Mouse (Mus musculus) heart, embryonic 14.5 days (tissue): ENCODE measurements around the gene Atp5b. TPM values are rescaled to one million over a fixed set of nuclear protein-coding genes. Genes with fewer than 3 reads are reported as not detected.
"Not testable (repeated sequence)": the region's sequence is repeated elsewhere in the genome, so short reads cannot be mapped to it uniquely, and the experiment has no call there.

Experiments used
- ATAC-seq: fragments of 200-750 bp; cut with Nextera tagmentation; 2 replicates; pipeline ENCODE4 v1.8.0; 2017; ENCODE audit warnings: low read depth, moderate TSS enrichment; ENCODE audit not compliant: insufficient number of reproducible peaks, insufficient read depth, low FRiP score
- H3K27ac ChIP-seq, 2 experiments: fragments of 200-500 bp in 1 of 2; fragments of 300-500 bp in 1 of 2; sonication (generic) in 1 of 2; replicated peaks in 1 of 2; 2 replicates each; pipeline ENCODE4 v1.5.1; 2012 to 2014; ENCODE audit warnings: low read depth in 2 of 2, low read length in 2 of 2, control low read depth in 1 of 2, mild to moderate bottlenecking in 1 of 2, mixed read lengths in 1 of 2; ENCODE audit not compliant: control insufficient read depth in 1 of 2, insufficient read depth in 1 of 2
- H3K27me3 ChIP-seq: fragments of 300-500 bp; sonication (generic); 2 replicates; pipeline ENCODE4 v1.6.1; 2014; ENCODE audit warnings: mild to moderate bottlenecking, low read length, control low read depth; ENCODE audit not compliant: control insufficient read depth, insufficient read depth
- H3K36me3 ChIP-seq: fragments of 300-500 bp; sonication (generic); 2 replicates; pipeline ENCODE4 v1.6.1; 2014; ENCODE audit warnings: mild to moderate bottlenecking, control low read depth, low read length, mixed read lengths; ENCODE audit not compliant: control insufficient read depth, insufficient read depth
- H3K4me1 ChIP-seq, 2 experiments: fragments of 200-500 bp in 1 of 2; fragments of 300-500 bp in 1 of 2; sonication (generic) in 1 of 2; 2 replicates each; pipeline ENCODE4 v1.6.1; 2012 to 2014; ENCODE audit warnings: low read length in 2 of 2, control low read depth in 1 of 2, mixed read lengths in 1 of 2; ENCODE audit not compliant: control insufficient read depth in 2 of 2, insufficient read depth in 2 of 2
- H3K4me2 ChIP-seq: fragments of 300-500 bp; sonication (generic); 2 replicates; pipeline ENCODE4 v1.6.1; 2014; ENCODE audit warnings: mild to moderate bottlenecking, low read length
- H3K4me3 ChIP-seq, 2 experiments: fragments of 200-500 bp in 1 of 2; fragments of 300-500 bp in 1 of 2; sonication (generic) in 1 of 2; 2 replicates each; pipeline ENCODE4 v1.5.1; 2012 to 2014; ENCODE audit warnings: low read length in 2 of 2, mild to moderate bottlenecking in 2 of 2, control low read depth in 1 of 2, low read depth in 1 of 2, moderate library complexity in 1 of 2; ENCODE audit not compliant: control insufficient read depth in 1 of 2, insufficient read depth in 1 of 2
- H3K9ac ChIP-seq: fragments of 300-500 bp; sonication (generic); 2 replicates; pipeline ENCODE4 v1.6.1; 2014; ENCODE audit warnings: mild to moderate bottlenecking, low read length
- H3K9me3 ChIP-seq: fragments of 300-500 bp; sonication (generic); 2 replicates; pipeline ENCODE4 v1.6.1; 2016; ENCODE audit warnings: low read length, control low read depth; ENCODE audit not compliant: control insufficient read depth
- WGBS: fragments of 180-500 bp; shearing (Covaris S2); extraction: QIAGEN DNeasy Blood & Tissue Kit; methylation state at CpG from one replicate; pipeline ENCODE4 v1.1.7; 2014; 5-methylcytosine and 5-hydroxymethylcytosine counted together
- polyA plus RNA-seq: library from polyadenylated mRNA; unstranded; fragments of >200 nt; fragmentation: Nextera tagmentation; extraction: Ambion mirVana; gene quantifications from 2 replicates; pipeline ENCODE4 v1.2.1, GENCODE M21; 2014

The Atp5b gene
- polyA plus RNA-seq, 1 experiment from 2014 or later, result 6,412 TPM

GRCm38 (mm10) chr10:128069201-128069600 is 13.9 kb upstream of the Atp5b start:
- peaks cover 59% of the 10 kb centered on the region for H3K36me3 ChIP-seq
- H3K4me3 ChIP-seq, result no peak overlapping the region
- H3K9ac ChIP-seq, result no peak overlapping the region
- H3K27ac ChIP-seq, result no peak overlapping the region
- H3K27me3 ChIP-seq, result no peaks in the 10 kb centered on the region
- 74% methylated on average over 4 of the region's 4 CpGs for WGBS
- H3K4me2 ChIP-seq, result no peak overlapping the region
- no peak for ATAC-seq
- H3K4me1 ChIP-seq, result no peaks in the 10 kb centered on the region
- H3K9me3 ChIP-seq, result peaks cover 3% of the 10 kb centered on the region; the same call in 1 of the 2 replicates

DNA sequence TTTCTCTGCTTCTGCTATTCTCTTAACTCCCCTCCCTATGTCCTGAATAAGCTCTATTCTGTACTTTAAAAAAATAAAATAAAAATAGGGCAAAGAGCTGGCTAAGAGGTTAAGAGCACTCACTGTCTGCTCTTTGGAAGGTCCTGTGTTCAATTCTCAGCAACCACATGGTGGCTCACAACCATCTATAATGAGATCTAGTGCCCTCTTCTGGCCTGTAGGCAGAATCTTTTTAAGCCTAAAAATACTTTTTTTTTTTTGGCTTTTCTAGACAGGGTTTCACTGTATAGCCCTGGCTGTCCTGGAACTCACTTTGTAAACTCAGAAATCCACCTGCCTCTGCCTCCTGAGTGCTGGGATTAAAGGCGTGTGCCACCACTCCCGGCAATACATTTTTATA is 12.6 kb upstream of the Atp5b start:
- H3K27me3 ChIP-seq, H3K27ac ChIP-seq, H3K4me3 ChIP-seq, H3K4me1 ChIP-seq, H3K9me3 ChIP-seq, ATAC-seq, H3K4me2 ChIP-seq, H3K9ac ChIP-seq: not testable (repeated sequence)
- 94% methylated on average over 2 of the region's 2 CpGs for WGBS
- H3K36me3 ChIP-seq, result peaks cover 67% of the 10 kb centered on the region

DNA sequence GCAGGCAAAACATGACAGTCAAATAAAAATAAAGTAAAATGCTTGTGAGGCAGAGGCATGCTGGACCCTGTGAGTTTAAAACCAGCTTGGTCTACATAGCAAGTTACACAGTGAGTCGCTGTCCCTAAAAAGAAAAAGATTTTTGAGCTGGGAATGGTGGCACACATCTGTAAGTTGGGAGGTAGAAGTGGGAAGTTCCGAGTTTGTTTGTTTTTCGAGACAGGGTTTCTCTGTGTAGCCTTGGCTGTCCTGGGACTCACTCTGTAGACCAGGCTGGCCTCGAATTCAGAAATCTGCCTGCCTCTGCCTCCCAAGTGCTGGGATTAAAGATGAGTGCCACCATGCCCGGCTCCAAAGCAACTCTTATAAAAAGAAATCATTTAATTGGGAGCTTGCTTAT is 4.8 kb upstream of the Atp5b start:
- WGBS, result 78% methylated on average over 5 of the region's 5 CpGs
- H3K4me2 ChIP-seq, H3K27ac ChIP-seq, H3K9me3 ChIP-seq, H3K4me1 ChIP-seq, H3K4me3 ChIP-seq, H3K9ac ChIP-seq, ATAC-seq, H3K27me3 ChIP-seq: not testable (repeated sequence)
- peaks cover 43% of the 10 kb centered on the region for H3K36me3 ChIP-seq

DNA sequence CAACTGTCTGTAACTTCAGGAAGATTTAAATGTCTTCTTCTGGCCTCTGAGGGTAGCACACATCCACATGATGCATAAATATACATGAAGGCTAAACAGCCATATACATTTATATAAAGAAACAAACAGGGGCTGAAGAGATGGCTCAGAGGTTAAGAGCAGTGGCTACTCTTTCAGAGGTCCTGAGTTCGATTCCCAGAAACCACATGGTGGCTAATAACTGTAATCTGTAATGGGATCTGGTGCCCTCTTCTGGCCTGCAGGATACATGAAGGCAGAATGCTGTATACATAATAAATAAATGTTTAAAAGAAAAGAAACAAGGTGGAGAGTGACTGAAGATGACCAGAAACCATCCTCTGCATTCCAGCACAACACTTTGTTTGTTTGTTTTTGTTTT is 2.6 kb upstream of the Atp5b start:
- Histone ChIP-seq H3K9ac (no peak overlapping the region), H3K4me1 (peaks cover 4 to 14% of the 10 kb centered on the region in 2 experiments), H3K4me3 (no peak overlapping the region), H3K27me3 (no peaks in the 10 kb centered on the region), H3K36me3 (peaks cover 38% of the 10 kb centered on the region), H3K27ac (no peak overlapping the region), H3K4me2 (no peak overlapping the region), H3K9me3 (no peaks in the 10 kb centered on the region)
- no peak for ATAC-seq
- 86% methylated on average over 1 of the region's 1 CpGs for WGBS

DNA sequence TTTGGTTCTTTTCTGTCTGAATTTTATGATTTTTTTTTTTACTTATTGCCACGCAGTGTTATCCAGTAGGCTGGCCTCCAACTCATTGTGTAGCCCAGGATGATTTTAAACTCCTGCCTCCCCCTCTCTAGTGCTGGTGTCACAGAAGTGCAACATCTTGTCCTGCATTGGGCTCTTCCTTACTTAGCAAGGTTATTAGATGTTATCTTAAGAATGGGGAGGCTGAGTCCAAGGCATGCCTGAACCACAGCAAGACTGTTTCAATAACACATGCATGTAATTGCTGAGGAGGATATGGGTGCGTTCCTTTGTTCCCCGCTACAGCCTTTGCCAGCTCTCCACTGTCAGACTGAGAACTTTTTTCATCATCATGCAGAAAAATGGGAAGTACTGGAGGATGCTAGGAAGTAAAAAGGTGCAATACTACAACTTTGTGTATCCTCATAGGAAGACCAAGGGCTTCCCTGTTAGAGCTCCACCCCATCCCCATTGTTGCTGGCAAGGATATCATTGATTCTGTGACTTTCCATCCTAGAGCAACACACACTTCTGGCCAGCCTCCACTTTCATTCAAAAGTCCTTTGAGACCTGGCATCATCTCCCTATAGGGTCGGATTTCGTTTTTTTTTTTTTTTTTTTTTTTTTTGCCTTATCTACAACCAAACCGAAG is 1.1 kb upstream of the Atp5b start:
- ATAC-seq, result no peak
- Histone ChIP-seq H3K4me2 (peak overlapping the region; percentile 69), H3K9me3 (no peaks in the 10 kb centered on the region), H3K27ac (peak overlapping the region; percentile 90 to 96), H3K9ac (peak overlapping the region; percentile 88), H3K4me3 (peak overlapping the region; percentile 59 to 70; a peak in 3 of 4 replicates), H3K27me3 (no peaks in the 10 kb centered on the region), H3K4me1 (peaks cover 7 to 26% of the 10 kb centered on the region in 2 experiments), H3K36me3 (peaks cover 44% of the 10 kb centered on the region)
- WGBS, result 44% methylated on average over 6 of the region's 6 CpGs

- Histone ChIP-seq H3K27me3 (no peaks in the 10 kb centered on the region), H3K4me2 (peak overlapping the region; percentile 69), H3K27ac (peak overlapping the region; percentile 90 to 96), H3K9me3 (no peaks in the 10 kb centered on the region), H3K36me3 (peaks cover 44% of the 10 kb centered on the region), H3K9ac (peak overlapping the region; percentile 88), H3K4me3 (peak overlapping the region; percentile 59 to 70), H3K4me1 (peaks cover 7 to 26% of the 10 kb centered on the region in 2 experiments)
- ATAC-seq, result no peak
- 5% methylated on average over 9 of the region's 9 CpGs for WGBS
These were observed 630 bp upstream of the Atp5b start for GRCm38 (mm10) chr10:128082477-128082808.

DNA sequence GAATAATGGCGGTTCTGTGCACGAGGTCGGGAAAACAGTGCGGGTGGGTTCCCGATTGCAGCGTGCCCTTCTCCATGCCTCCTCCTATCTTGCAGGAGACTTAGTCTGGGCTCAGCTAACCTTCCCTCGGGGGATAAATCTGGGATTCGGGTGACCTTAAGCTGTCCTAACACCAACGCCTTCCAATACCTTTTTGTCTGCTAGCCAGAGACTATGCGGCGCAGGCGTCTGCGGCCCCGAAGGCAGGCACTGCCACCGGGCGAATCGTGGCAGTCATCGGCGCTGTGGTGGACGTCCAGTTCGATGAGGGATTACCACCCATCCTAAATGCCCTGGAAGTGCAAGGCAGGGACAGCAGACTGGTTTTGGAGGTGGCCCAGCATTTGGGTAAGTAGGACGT is 615 bp downstream of the Atp5b start:
- H3K27me3 ChIP-seq, result no peaks in the 10 kb centered on the region
- H3K9ac ChIP-seq, result peak overlapping the region; percentile 99
- peak overlapping the region; percentile 87 for H3K4me2 ChIP-seq
- ATAC-seq, result no peak
- H3K4me3 ChIP-seq, result peak overlapping the region; percentile 88 to 89
- peaks cover 7 to 26% of the 10 kb centered on the region in 2 experiments for H3K4me1 ChIP-seq
- H3K27ac ChIP-seq, result peak overlapping the region; percentile 90 to 93
- H3K36me3 ChIP-seq, result peaks cover 49% of the 10 kb centered on the region
- 0% methylated on average over 22 of the region's 22 CpGs for WGBS
- H3K9me3 ChIP-seq, result no peaks in the 10 kb centered on the region

DNA sequence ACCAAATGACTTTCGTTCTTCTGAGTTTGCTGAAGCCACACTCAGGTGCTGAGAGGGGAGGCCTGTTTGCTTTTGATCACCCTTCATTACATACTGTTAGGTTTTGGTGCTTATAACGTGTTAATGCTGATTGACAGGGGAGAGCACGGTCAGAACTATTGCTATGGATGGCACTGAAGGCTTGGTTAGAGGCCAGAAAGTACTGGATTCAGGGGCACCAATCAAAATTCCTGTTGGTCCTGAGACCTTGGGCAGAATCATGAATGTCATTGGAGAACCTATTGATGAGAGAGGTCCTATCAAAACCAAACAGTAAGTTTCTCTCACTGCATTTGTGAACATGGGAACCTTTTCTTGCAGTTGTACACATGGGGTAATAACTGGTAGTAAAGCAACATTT is 1.1 kb downstream of the Atp5b start:
- ATAC-seq, result no peak
- H3K27ac ChIP-seq, result peak overlapping the region; percentile 90 to 93
- H3K9me3 ChIP-seq, result no peaks in the 10 kb centered on the region
- WGBS, result 0% methylated on average over 3 of the region's 3 CpGs
- H3K36me3 ChIP-seq, result peaks cover 53% of the 10 kb centered on the region
- peak overlapping the region; percentile 99 for H3K9ac ChIP-seq
- no peaks in the 10 kb centered on the region for H3K27me3 ChIP-seq
- H3K4me2 ChIP-seq, result peak overlapping the region; percentile 87
- peaks cover 7 to 26% of the 10 kb centered on the region in 2 experiments for H3K4me1 ChIP-seq
- H3K4me3 ChIP-seq, result peak overlapping the region; percentile 88 to 89
